Mouse (Mus musculus): ENCODE results near the gene Nphp3. TPM values are rescaled to one million over a fixed set of nuclear protein-coding genes. Genes with fewer than 3 reads are reported as not detected.

Gene Nphp3
- total and polyA plus RNA-seq, 2 experiments from 2014 or later = 4.2 to 9.4 TPM

- Histone ChIP-seq H3K27me3 (ENCODE audit: insufficient read depth, low read length) (no peaks in the 10 kb centered on the region), H3K4me2 (ENCODE audit: low read depth, low read length) (no peak overlapping the region), H3K4me1 (ENCODE audit: insufficient read depth, low read length) (no peaks in the 10 kb centered on the region), H3K4me3 (ENCODE audit: low read length) (no peak overlapping the region), H3K9me3 (ENCODE audit: low read length) (no peaks in the 10 kb centered on the region), H3K36me3 (ENCODE audit: insufficient read depth, low read length) (peaks cover 22% of the 10 kb centered on the region), H3K27ac (no peak overlapping the region), H3K9ac (replicated peaks; ENCODE audit: low read length) (no peak overlapping the region)
- 91% methylated on average over 13 of the region's 13 CpGs for whole genome bisulfite sequencing
- ATAC-seq (no peak), DNase-seq (ENCODE audit: low spot score) (no peak)
- TF ChIP-seq CTCF (IDR thresholded peaks at IDR 0.05; ENCODE audit: low read depth) = no peak
These were observed 35.9 kb downstream of the Nphp3 start for GRCm38 (mm10) chr9:104038266-104038665.

- Histone ChIP-seq H3K4me3 (ENCODE audit: low read length) (no peak overlapping the region), H3K4me2 (ENCODE audit: low read depth, low read length) (no peak overlapping the region), H3K4me1 (ENCODE audit: insufficient read depth, low read length) (no peaks in the 10 kb centered on the region), H3K27me3 (ENCODE audit: insufficient read depth, low read length) (no peaks in the 10 kb centered on the region), H3K9me3 (ENCODE audit: low read length) (no peaks in the 10 kb centered on the region), H3K27ac (no peak overlapping the region), H3K9ac (replicated peaks; ENCODE audit: low read length) (no peak overlapping the region), H3K36me3 (ENCODE audit: insufficient read depth, low read length) (peaks cover 22% of the 10 kb centered on the region)
- DNase-seq (ENCODE audit: low spot score) (no peak), ATAC-seq (no peak)
- no peak for TF ChIP-seq CTCF (IDR thresholded peaks at IDR 0.05; ENCODE audit: low read depth)
- 92% methylated on average over 21 of the region's 21 CpGs for WGBS
These were observed 36.8 kb downstream of the Nphp3 start for GRCm38 (mm10) chr9:104039031-104039695.

- 84% methylated on average over 4 of the region's 4 CpGs for WGBS
- Histone ChIP-seq H3K27ac (no peak overlapping the region), H3K9ac (replicated peaks; ENCODE audit: low read length) (no peak overlapping the region), H3K27me3 (ENCODE audit: insufficient read depth, low read length) (no peaks in the 10 kb centered on the region), H3K4me2 (ENCODE audit: low read depth, low read length) (no peak overlapping the region), H3K9me3 (ENCODE audit: low read length) (no peaks in the 10 kb centered on the region), H3K36me3 (ENCODE audit: insufficient read depth, low read length) (peaks cover 22% of the 10 kb centered on the region), H3K4me3 (ENCODE audit: low read length) (no peak overlapping the region), H3K4me1 (ENCODE audit: insufficient read depth, low read length) (no peaks in the 10 kb centered on the region)
- no peak for DNase-seq (ENCODE audit: low spot score)
- no peak for ATAC-seq
- no peak for TF ChIP-seq CTCF (IDR thresholded peaks at IDR 0.05; ENCODE audit: low read depth)
These were observed 37.4 kb downstream of the Nphp3 start for GRCm38 (mm10) chr9:104039742-104040141.

GRCm38 (mm10) chr9:104040362-104040761 lies 38.0 kb downstream of the Nphp3 start, which contains the start of gene Gm28305:
Gm28305 (plus strand) TSS chr9:104040662.
- WGBS = 66% methylated on average over 2 of the region's 2 CpGs
- Histone ChIP-seq H3K27me3 (ENCODE audit: insufficient read depth, low read length) (no peaks in the 10 kb centered on the region), H3K9me3 (ENCODE audit: low read length) (no peaks in the 10 kb centered on the region), H3K27ac (no peak within 1 kb of the TSS), H3K4me2 (ENCODE audit: low read depth, low read length) (no peak within 1 kb of the TSS), H3K4me1 (ENCODE audit: insufficient read depth, low read length) (no peaks in the 10 kb centered on the region), H3K4me3 (ENCODE audit: low read length) (no peak within 1 kb of the TSS), H3K9ac (replicated peaks; ENCODE audit: low read length) (no peak within 1 kb of the TSS), H3K36me3 (ENCODE audit: insufficient read depth, low read length) (peaks cover 22% of the 10 kb centered on the region)
- ATAC-seq (no peak), DNase-seq (ENCODE audit: low spot score) (no peak)
- no peak for TF ChIP-seq CTCF (IDR thresholded peaks at IDR 0.05; ENCODE audit: low read depth)

- WGBS = 85% methylated on average over 4 of the region's 4 CpGs
These were observed 41.3 kb downstream of the Nphp3 start for GRCm38 (mm10) chr9:104043676-104044075.

GRCm38 (mm10) chr9:104051028-104051427 lies 48.7 kb downstream of the Nphp3 start:
- 91% methylated on average over 6 of the region's 6 CpGs for WGBS
- Histone ChIP-seq H3K27me3 (ENCODE audit: insufficient read depth, low read length) (no peaks in the 10 kb centered on the region), H3K9me3 (ENCODE audit: low read length) (no peaks in the 10 kb centered on the region), H3K36me3 (ENCODE audit: insufficient read depth, low read length) (peaks cover 71% of the 10 kb centered on the region), H3K4me2 (ENCODE audit: low read depth, low read length) (no peak overlapping the region), H3K4me1 (ENCODE audit: insufficient read depth, low read length) (no peaks in the 10 kb centered on the region), H3K9ac (replicated peaks; ENCODE audit: low read length) (no peak overlapping the region), H3K4me3 (ENCODE audit: low read length) (no peak overlapping the region), H3K27ac (no peak overlapping the region)
- ATAC-seq (no peak), DNase-seq (ENCODE audit: low spot score) (no peak)
- TF ChIP-seq CTCF (IDR thresholded peaks at IDR 0.05; ENCODE audit: low read depth) = no peak

More at GRCm38 (mm10) chr9:104043676-104044075, 41.3 kb downstream of the Nphp3 start:
- H3K36me3 ChIP-seq (ENCODE audit: insufficient read depth, low read length) = peaks cover 29% of the 10 kb centered on the region
- H3K27ac ChIP-seq = no peak overlapping the region
- H3K4me3 ChIP-seq (ENCODE audit: low read length) = no peak overlapping the region
- DNase-seq (ENCODE audit: low spot score) (no peak), ATAC-seq (no peak)
- no peaks in the 10 kb centered on the region for H3K4me1 ChIP-seq (ENCODE audit: insufficient read depth, low read length)
- no peaks in the 10 kb centered on the region for H3K27me3 ChIP-seq (ENCODE audit: insufficient read depth, low read length)
- no peak for TF ChIP-seq CTCF (IDR thresholded peaks at IDR 0.05; ENCODE audit: low read depth)
- no peaks in the 10 kb centered on the region for H3K9me3 ChIP-seq (ENCODE audit: low read length)
- no peak overlapping the region for H3K4me2 ChIP-seq (ENCODE audit: low read depth, low read length)
- H3K9ac ChIP-seq (replicated peaks; ENCODE audit: low read length) = no peak overlapping the region
